Mouse (Mus musculus) effector memory CD4-positive, alpha-beta T cell, adult 7 months (primary cell): ENCODE measurements around the gene Btbd35f25. TPM values are rescaled to one million over a fixed set of nuclear protein-coding genes. Genes with fewer than 3 reads are reported as not detected.

ENCODE experiments used
- polyA plus RNA-seq: library from polyadenylated mRNA; unstranded; fragments of 100-300 nt; shearing (Covaris generic); gene quantifications from one replicate; pipeline ENCODE4 v1.2.1, GENCODE M21; 2017

Btbd35f25 gene
- polyA plus RNA-seq = not detected

GRCm38 (mm10) chrX:31717056-31717455 lies at the start of gene Btbd35f25:
Gene Btbd35f25, minus strand, starts transcription at chrX:31717156.

Other genes with a start within 250 kb of the Btbd35f25 start
- gene Gm21883, start 142.9 kb downstream of the Btbd35f25 start, polyA plus RNA-seq = 4.4 TPM
- gene Spin2e, start 98.2 kb downstream of the Btbd35f25 start, polyA plus RNA-seq = not detected
- gene Gm21637, start 244.9 kb upstream of the Btbd35f25 start, polyA plus RNA-seq = not detected